21 mouse cellular contexts compared by ENCODE assay signal in genomic region chr1:191877681-191878080, GRCm38 (mm10). TPM values are rescaled to one million over a fixed set of nuclear protein-coding genes. Genes with fewer than 3 reads are reported as not detected.
DNase-seq lines count a peak whose midpoint lies in the region; ATAC-seq lines count a peak whose summit lies in the region.
"Had no signal": no experiment of that assay in that cellular context is flagged by ENCODE, and none has a peak within 500 bp of the region (broad histone marks: within the 10 kb centered on the region; RNA-seq: fewer than 3 reads in every experiment).

No protein-coding gene starts in this region.

- no peak overlapping the region for H3K4me3 ChIP-seq in heart, embryonic 11.5 days (ENCODE audit: low read depth, low read length)
- H3K4me3 ChIP-seq in kidney, embryonic 16.5 days (ENCODE audit: low read length) = no peak overlapping the region
- no peak overlapping the region for H3K4me3 ChIP-seq in liver, embryonic 15.5 days (replicated peaks)
- no peak overlapping the region for H3K4me3 ChIP-seq in limb, embryonic 10.5 days
- H3K4me3 ChIP-seq: embryonic facial prominence, embryonic 15.5 days; erythroblast, embryonic 14.5 days; heart, adult 2 months had no signal

- peaks cover 36% of the 10 kb centered on the region for H3K4me1 ChIP-seq in heart, embryonic 11.5 days (ENCODE audit: control insufficient read depth, insufficient read depth, low read length)
- H3K4me1 ChIP-seq in kidney, embryonic 16.5 days (ENCODE audit: insufficient read depth, low read length) = peaks cover 6% of the 10 kb centered on the region; the same call in 1 of the 2 replicates
- peaks cover 56% of the 10 kb centered on the region for H3K4me1 ChIP-seq in liver, embryonic 15.5 days (replicated peaks)
- peaks cover 12% of the 10 kb centered on the region for H3K4me1 ChIP-seq in limb, embryonic 10.5 days

- no peak for ATAC-seq in heart, embryonic 11.5 days (replicated peaks; ENCODE audit: insufficient number of reproducible peaks, low FRiP score, low TSS enrichment)
- no peak for ATAC-seq in kidney, embryonic 16.5 days (ENCODE audit: low FRiP score, low TSS enrichment)
- no peak for ATAC-seq in liver, embryonic 15.5 days (ENCODE audit: insufficient read depth)
- ATAC-seq: activated CD4-positive, CD25-positive, alpha-beta regulatory T cell, adult 4 months had no signal

- H3K4me2 ChIP-seq in heart, embryonic 11.5 days = no peak overlapping the region
- H3K4me2 ChIP-seq in kidney, embryonic 16.5 days (replicated peaks; ENCODE audit: low read depth, low read length) = no peak overlapping the region
- H3K4me2 ChIP-seq in liver, embryonic 15.5 days = no peak overlapping the region
- H3K4me2 ChIP-seq: embryonic facial prominence, embryonic 15.5 days; hindbrain, embryonic 14.5 days had no signal

- no peak for DNase-seq in heart, adult 9 months (ENCODE audit: low spot score in 2 of 2)
- peak; percentile 60 for DNase-seq in kidney, adult 9 months
- DNase-seq in liver = no peak
- DNase-seq in limb, embryonic 10.5 days (ENCODE audit: low spot score) = no peak
- DNase-seq in adrenal gland, postnatal 10 days = no peak
- DNase-seq: adrenal gland, postnatal 25 days; cerebellum, adult 11 months; cerebellum, adult 8-10 months; cerebellum, postnatal 14 days; embryo, embryonic 11 days; gastrocnemius, postnatal 14 days had no signal

- H3K36me3 ChIP-seq in heart, embryonic 11.5 days (ENCODE audit: control insufficient read depth, insufficient read depth, low read length) = no peaks in the 10 kb centered on the region
- no peaks in the 10 kb centered on the region for H3K36me3 ChIP-seq in kidney, embryonic 16.5 days (ENCODE audit: insufficient read depth, low read length)
- H3K36me3 ChIP-seq in liver, embryonic 15.5 days (replicated peaks) = no peaks in the 10 kb centered on the region
- H3K36me3 ChIP-seq in limb, embryonic 10.5 days = no peaks in the 10 kb centered on the region
- H3K36me3 ChIP-seq: embryonic facial prominence, embryonic 15.5 days had no signal

- 0 out of 2 replicates have a peak overlapping the region, but pooled peaks have one; percentile 35 for H3K27ac ChIP-seq in heart, embryonic 11.5 days (ENCODE audit: low read depth, low read length)
- H3K27ac ChIP-seq in kidney, embryonic 16.5 days (ENCODE audit: low read length) = no peak overlapping the region
- 0 out of 2 replicates have a peak overlapping the region, but pooled peaks have one; percentile 29 for H3K27ac ChIP-seq in liver, embryonic 15.5 days (replicated peaks)
- H3K27ac ChIP-seq in limb, embryonic 10.5 days = peak overlapping the region; percentile 46
- H3K27ac ChIP-seq: embryonic facial prominence, embryonic 15.5 days; heart, adult 2 months; hindbrain, embryonic 14.5 days had no signal

- 70% methylated on average over 10 of the region's 10 CpGs for WGBS in heart, embryonic 11.5 days (ENCODE audit: insufficient replicate concordance)
- 35% methylated on average over 10 of the region's 10 CpGs for WGBS in kidney, embryonic 16.5 days
- 69% methylated on average over 10 of the region's 10 CpGs for WGBS in liver, embryonic 15.5 days (ENCODE audit: insufficient replicate concordance)
- WGBS in limb, embryonic 10.5 days = 51% methylated on average over 10 of the region's 10 CpGs

- no peaks in the 10 kb centered on the region for H3K27me3 ChIP-seq in heart, embryonic 11.5 days (ENCODE audit: control insufficient read depth, insufficient read depth, low read length)
- no peaks in the 10 kb centered on the region for H3K27me3 ChIP-seq in kidney, embryonic 16.5 days (ENCODE audit: insufficient read depth, low read length)
- peaks cover 52% of the 10 kb centered on the region for H3K27me3 ChIP-seq in liver, embryonic 15.5 days
- H3K27me3 ChIP-seq in limb, embryonic 10.5 days (ENCODE audit: low read depth, poor library complexity, severe bottlenecking) = no peaks in the 10 kb centered on the region
- H3K27me3 ChIP-seq: CH12.LX; embryonic facial prominence, embryonic 15.5 days; Patski had no signal

- no peaks in the 10 kb centered on the region for H3K9me3 ChIP-seq in heart, embryonic 11.5 days (replicated peaks; ENCODE audit: control insufficient read depth, low read length)
- no peaks in the 10 kb centered on the region for H3K9me3 ChIP-seq in kidney, embryonic 16.5 days (ENCODE audit: low read length)
- no peaks in the 10 kb centered on the region for H3K9me3 ChIP-seq in liver, embryonic 15.5 days (replicated peaks)
- no peaks in the 10 kb centered on the region for H3K9me3 ChIP-seq in limb, embryonic 10.5 days (replicated peaks)
- H3K9me3 ChIP-seq: embryonic facial prominence, embryonic 15.5 days had no signal

- no peak overlapping the region for H3K9ac ChIP-seq in heart, embryonic 11.5 days (ENCODE audit: low read depth, low read length)
- H3K9ac ChIP-seq in kidney, embryonic 16.5 days (replicated peaks; ENCODE audit: low read length) = no peak overlapping the region
- H3K9ac ChIP-seq in liver, embryonic 15.5 days = no peak overlapping the region
- H3K9ac ChIP-seq: embryonic facial prominence, embryonic 15.5 days; hindbrain, embryonic 14.5 days had no signal

RNA-seq across cellular contexts. Expression of gene Slc30a1, which starts 28.9 kb away (rescaled TPM):
- polyA plus RNA-seq in heart, embryonic 11.5 days (2014; fragmentation: Nextera tagmentation; extraction: Ambion mirVana) = 2.1 and 2.4 TPM in 2 replicates
- 1.6 and 2.0 TPM in 2 replicates for polyA plus RNA-seq in kidney, embryonic 16.5 days (2015; fragmentation: Nextera tagmentation; extraction: Ambion mirVana)
- polyA plus RNA-seq in liver, embryonic 15.5 days (2015; fragmentation: Nextera tagmentation; extraction: Ambion mirVana) = 3.6 and 4.2 TPM in 2 replicates
- polyA plus RNA-seq in limb, embryonic 10.5 days (2016; fragmentation: Nextera tagmentation; extraction: Ambion mirVana) = 1.5 and 2.1 TPM in 2 replicates
- total RNA-seq in adrenal gland, postnatal 10 days (2021) = 10 to 100 TPM; 16.6 to 21.0 TPM

RNA-seq across cellular contexts. Expression of gene Nek2, which starts 56.4 kb away (rescaled TPM):
- polyA plus RNA-seq in heart, embryonic 11.5 days (2014; fragmentation: Nextera tagmentation; extraction: Ambion mirVana) = 27.0 and 32.2 TPM in 2 replicates
- 50.8 and 52.3 TPM in 2 replicates for polyA plus RNA-seq in kidney, embryonic 16.5 days (2015; fragmentation: Nextera tagmentation; extraction: Ambion mirVana)
- polyA plus RNA-seq in liver, embryonic 15.5 days (2015; fragmentation: Nextera tagmentation; extraction: Ambion mirVana) = 33.5 and 34.1 TPM in 2 replicates
- 64.7 and 68.0 TPM in 2 replicates for polyA plus RNA-seq in limb, embryonic 10.5 days (2016; fragmentation: Nextera tagmentation; extraction: Ambion mirVana)
- 10 to 100 TPM in 1 of 2 experiments, 1 to 10 TPM in 1; 8.8 to 10.5 TPM for total RNA-seq in adrenal gland, postnatal 10 days (2021)
